Mouse (Mus musculus) T-helper 1 cell (primary cell): ENCODE results near the gene Il23a.
"Not testable (repeated sequence)": the region's sequence is repeated elsewhere in the genome, so short reads cannot be mapped to it uniquely, and the experiment has no call there.

Experiments
- in situ Hi-C: fragments of 300-600 bp; cut with MboI, MseI; formaldehyde crosslinking; loops from one replicate; pipeline ENCODE4 v1.15.1; 2025; ENCODE audit warnings: high pct_unique_total_duplicates

Il23a gene

GRCm38 (mm10) chr10:128298702-128299171 is at the start of gene Il23a:
Gene Il23a (minus strand): TSS chr10:128298752.
- in situ Hi-C loops: no loop called here

- in situ Hi-C loops: no loop called here
Observed at GRCm38 (mm10) chr10:128347541-128347940, 49.0 kb upstream of the Il23a start.

- in situ Hi-C loops: no loop called here
Observed at GRCm38 (mm10) chr10:128344568-128345275, 46.2 kb upstream of the Il23a start.

GRCm38 (mm10) chr10:128343436-128343835 is 44.9 kb upstream of the Il23a start:
- in situ Hi-C loops: no loop called here

- in situ Hi-C loops: no loop called here
Observed at GRCm38 (mm10) chr10:128340257-128340656, 41.7 kb upstream of the Il23a start.

GRCm38 (mm10) chr10:128338948-128339347 is 40.4 kb upstream of the Il23a start:
- in situ Hi-C loops: no loop called here

GRCm38 (mm10) chr10:128338415-128338814 is 39.9 kb upstream of the Il23a start:
- in situ Hi-C loops: no loop called here

- in situ Hi-C loops: no loop called here
Observed at GRCm38 (mm10) chr10:128337306-128338181, 39.0 kb upstream of the Il23a start, which contains the start of gene Cs. Gene Cs (plus strand): TSS chr10:128337734.

GRCm38 (mm10) chr10:128336597-128336996 is 38.0 kb upstream of the Il23a start:
- in situ Hi-C loops: no loop called here

GRCm38 (mm10) chr10:128336195-128336594 is 37.6 kb upstream of the Il23a start:
- in situ Hi-C loops: no loop called here

GRCm38 (mm10) chr10:128335582-128335981 is 37.0 kb upstream of the Il23a start:
- in situ Hi-C loops: no loop called here

GRCm38 (mm10) chr10:128332358-128333249 is 34.1 kb upstream of the Il23a start:
- in situ Hi-C loops: not testable (repeated sequence)

GRCm38 (mm10) chr10:128327610-128328009 is 29.1 kb upstream of the Il23a start:
- in situ Hi-C loops: no loop called here

- in situ Hi-C loops: no loop called here
Observed at GRCm38 (mm10) chr10:128326825-128327224, 28.3 kb upstream of the Il23a start.

- in situ Hi-C loops: no loop called here
Observed at GRCm38 (mm10) chr10:128323516-128323915, 25.0 kb upstream of the Il23a start.

GRCm38 (mm10) chr10:128322141-128323108 is 23.9 kb upstream of the Il23a start, which contains the start of gene Cnpy2:
Gene Cnpy2 (plus strand): TSS chr10:128322459.
- in situ Hi-C loops: no loop called here

- in situ Hi-C loops: no loop called here
Observed at GRCm38 (mm10) chr10:128321641-128322040, 23.1 kb upstream of the Il23a start.

- in situ Hi-C loops: no loop called here
Observed at GRCm38 (mm10) chr10:128315578-128315977, 17.0 kb upstream of the Il23a start.

GRCm38 (mm10) chr10:128310902-128311301 is 12.3 kb upstream of the Il23a start:
- in situ Hi-C loops: no loop called here

- in situ Hi-C loops: no loop called here
Observed at GRCm38 (mm10) chr10:128310177-128310576, 11.6 kb upstream of the Il23a start.
